ENCODE assay signal across 8 mouse cellular contexts in the genomic region with DNA sequence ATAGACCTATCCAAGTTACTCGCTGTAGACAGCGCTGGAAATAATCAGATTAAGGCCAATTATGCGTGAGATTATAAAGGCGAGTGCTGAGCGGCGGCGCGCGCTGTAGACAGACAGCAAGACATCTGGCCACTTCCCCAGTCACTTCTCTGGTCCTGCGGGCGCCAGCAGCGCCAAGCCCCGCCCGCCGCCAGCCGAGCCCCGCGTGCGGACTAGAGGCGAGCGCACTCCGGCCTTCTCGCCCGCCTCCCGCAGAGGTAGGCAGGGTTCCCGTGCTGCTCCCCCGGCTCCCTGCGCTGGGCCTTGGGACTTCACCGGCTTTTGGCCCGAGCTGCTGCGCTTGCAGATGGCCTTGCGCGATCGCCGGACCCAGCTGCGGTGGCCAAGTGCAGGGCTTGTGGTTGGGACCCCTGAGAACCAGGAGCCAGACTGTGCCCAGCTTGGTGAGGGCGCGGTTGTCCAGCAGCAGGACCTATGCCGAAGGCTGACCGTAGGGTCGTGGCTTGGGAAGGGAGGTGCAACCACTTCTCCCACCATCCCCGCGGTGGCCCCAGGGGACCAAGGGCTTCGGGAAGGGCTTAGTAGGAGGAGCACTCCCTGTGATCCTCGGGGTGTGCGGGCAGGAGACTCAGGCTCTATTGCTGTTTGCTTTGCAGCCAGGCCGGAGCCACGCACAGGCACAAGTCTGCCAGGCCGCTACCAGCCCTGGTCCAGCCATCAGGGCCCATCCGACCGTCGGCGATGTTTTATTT. TPM values are rescaled to one million over a fixed set of nuclear protein-coding genes. Genes with fewer than 3 reads are reported as not detected.
DNase-seq lines count a peak whose midpoint lies in the region; ATAC-seq and TF ChIP-seq lines count a peak whose summit lies in the region.

Gene Prrxl1, plus strand, starts transcription at position 118 of the 752 bp plus-strand sequence.

- peak within 1 kb of the TSS; percentile 52 for H3K4me2 ChIP-seq in forebrain, embryonic 11.5 days (ENCODE audit: low read depth, low read length, severe bottlenecking)

- 1% methylated on average over 53 of the region's 53 CpGs for WGBS in cerebellum, adult 2 months
- WGBS in forebrain, embryonic 11.5 days = under 1% methylated on average over 53 of the region's 53 CpGs
- WGBS in limb, embryonic 10.5 days = under 1% methylated on average over 53 of the region's 53 CpGs

- no peak for TF ChIP-seq CTCF in cerebellum, adult 2 months (IDR thresholded peaks at IDR 0.05; ENCODE audit: borderline replicate concordance, insufficient read depth, low read depth, low read length)
- TF ChIP-seq CTCF in E14TG2a.4 (conservative IDR thresholded peaks at IDR 0.05; ENCODE audit: low read length) = no peak

- peak within 1 kb of the TSS; percentile 12; the same call in 1 of the 2 replicates for H3K9ac ChIP-seq in forebrain, embryonic 11.5 days (ENCODE audit: low read length)

- H3K36me3 ChIP-seq in E14TG2a.4 (ENCODE audit: insufficient read depth, low read length) = no peaks in the 10 kb centered on the region
- H3K36me3 ChIP-seq in forebrain, embryonic 11.5 days (ENCODE audit: control insufficient read depth, insufficient read depth, low read length) = no peaks in the 10 kb centered on the region
- no peaks in the 10 kb centered on the region for H3K36me3 ChIP-seq in limb, embryonic 10.5 days

- no peaks in the 10 kb centered on the region for H3K9me3 ChIP-seq in E14TG2a.4 (ENCODE audit: low read length)
- H3K9me3 ChIP-seq in forebrain, embryonic 11.5 days (ENCODE audit: control insufficient read depth, low read length) = no peaks in the 10 kb centered on the region
- H3K9me3 ChIP-seq in limb, embryonic 10.5 days (replicated peaks) = no peaks in the 10 kb centered on the region

- no peak within 1 kb of the TSS for H3K4me3 ChIP-seq in cerebellum, adult 2 months (replicated peaks; ENCODE audit: insufficient read depth, low read depth, low read length)
- peak within 1 kb of the TSS; percentile 75 for H3K4me3 ChIP-seq in E14TG2a.4 (replicated peaks; ENCODE audit: low read length)
- peak within 1 kb of the TSS; percentile 26 for H3K4me3 ChIP-seq in forebrain, embryonic 11.5 days (ENCODE audit: low read depth, low read length)
- H3K4me3 ChIP-seq in limb, embryonic 10.5 days = peak within 1 kb of the TSS; percentile 35

- peaks cover 3% of the 10 kb centered on the region; the same call in 1 of the 2 replicates for H3K27me3 ChIP-seq in cerebellum, adult 2 months (ENCODE audit: control insufficient read depth, insufficient read depth, low read length)
- H3K27me3 ChIP-seq in E14TG2a.4 (ENCODE audit: insufficient read depth, low read length) = peaks cover 92% of the 10 kb centered on the region
- H3K27me3 ChIP-seq in forebrain, embryonic 11.5 days (ENCODE audit: control insufficient read depth, insufficient read depth, low read length) = peaks cover 71% of the 10 kb centered on the region
- peaks cover 100% of the 10 kb centered on the region for H3K27me3 ChIP-seq in limb, embryonic 10.5 days (ENCODE audit: low read depth, poor library complexity, severe bottlenecking)

- ATAC-seq in forebrain, embryonic 11.5 days (replicated peaks; ENCODE audit: low FRiP score) = no peak
- ATAC-seq in inflammation-experienced regulatory T-cells, adult 6 months = no peak

- H3K27ac ChIP-seq in cerebellum, adult 2 months (ENCODE audit: insufficient read depth, low read length) = no peak within 1 kb of the TSS
- no peak within 1 kb of the TSS for H3K27ac ChIP-seq in forebrain, embryonic 11.5 days (ENCODE audit: low read depth, low read length)
- no peak within 1 kb of the TSS for H3K27ac ChIP-seq in limb, embryonic 10.5 days

- 0 out of 2 replicates have a peak, but pooled peaks cover 4% of the 10 kb centered on the region for H3K4me1 ChIP-seq in cerebellum, adult 2 months (ENCODE audit: control insufficient read depth, insufficient read depth, low read length)
- H3K4me1 ChIP-seq in E14TG2a.4 (replicated peaks; ENCODE audit: low read depth, low read length) = peaks cover 31% of the 10 kb centered on the region
- H3K4me1 ChIP-seq in forebrain, embryonic 11.5 days (replicated peaks; ENCODE audit: control insufficient read depth, insufficient read depth, low read length) = peaks cover 13% of the 10 kb centered on the region
- H3K4me1 ChIP-seq in limb, embryonic 10.5 days = peaks cover 26% of the 10 kb centered on the region

- DNase-seq in cerebellum, adult 2 months = peak; percentile 9 to 27
- no peak for DNase-seq in cerebellum, adult 11 months
- peak; percentile 63 for DNase-seq in forebrain, embryonic 11.5 days (ENCODE audit: low spot score)
- DNase-seq in limb, embryonic 10.5 days (ENCODE audit: low spot score) = peak; percentile 56
- peak; percentile 16 for DNase-seq in testis, postnatal 14 days (ENCODE audit: low spot score)
- no peak for DNase-seq in thymus, postnatal 10 days (ENCODE audit: low spot score in 2 of 2)

- no peak for TF ChIP-seq POLR2A in cerebellum, adult 2 months (IDR thresholded peaks at IDR 0.05; ENCODE audit: borderline replicate concordance, insufficient read depth, low read length)

RNA-seq across cellular contexts. Expression of gene Prrxl1, which starts in this region (rescaled TPM):
- 1.2 and 1.5 TPM in 2 replicates for polyA plus RNA-seq in cerebellum, adult 2 months (2012; rRNA removed)
- 0.08 and 0.37 TPM in 2 replicates for polyA plus RNA-seq in forebrain, embryonic 11.5 days (2014; fragmentation: Nextera tagmentation; extraction: Ambion mirVana)
- not detected in 2 replicates for polyA plus RNA-seq in limb, embryonic 10.5 days (2016; fragmentation: Nextera tagmentation; extraction: Ambion mirVana)
- under 1 TPM in 1 of 3 experiments, not detected in 2; 0.26 TPM for polyA plus RNA-seq in inflammation-experienced regulatory T-cells, adult 6 months (2017; shearing (Covaris generic))

Comparison
In these comparisons a context has a peak if more than half of its experiments do, and no peak if none do; other contexts are left out.
1. DNase-seq: peak in cerebellum, adult 2 months (2 of 2) and testis, postnatal 14 days (single experiment); none in cerebellum, adult 11 months (single experiment) and thymus, postnatal 10 days (0 of 2).
2. Peak in DNase-seq, H3K4me3 ChIP-seq, H3K9ac ChIP-seq and H3K4me2 ChIP-seq in forebrain, embryonic 11.5 days; RNA of the gene not detected or under 1 TPM.
3. Peak in DNase-seq and H3K4me3 ChIP-seq in limb, embryonic 10.5 days; RNA of the gene not detected or under 1 TPM.